Mouse (Mus musculus): ENCODE data around the gene Cnot1. TPM values are rescaled to one million over a fixed set of nuclear protein-coding genes. Genes with fewer than 3 reads are reported as not detected.
A peak's percentile ranks its signal among the peaks of the same experiment; 100 is the strongest.

Gene Cnot1
- 109 and 111 TPM in 2 replicates for polyA plus RNA-seq (2014; fragmentation: Nextera tagmentation; extraction: Ambion mirVana)

DNA sequence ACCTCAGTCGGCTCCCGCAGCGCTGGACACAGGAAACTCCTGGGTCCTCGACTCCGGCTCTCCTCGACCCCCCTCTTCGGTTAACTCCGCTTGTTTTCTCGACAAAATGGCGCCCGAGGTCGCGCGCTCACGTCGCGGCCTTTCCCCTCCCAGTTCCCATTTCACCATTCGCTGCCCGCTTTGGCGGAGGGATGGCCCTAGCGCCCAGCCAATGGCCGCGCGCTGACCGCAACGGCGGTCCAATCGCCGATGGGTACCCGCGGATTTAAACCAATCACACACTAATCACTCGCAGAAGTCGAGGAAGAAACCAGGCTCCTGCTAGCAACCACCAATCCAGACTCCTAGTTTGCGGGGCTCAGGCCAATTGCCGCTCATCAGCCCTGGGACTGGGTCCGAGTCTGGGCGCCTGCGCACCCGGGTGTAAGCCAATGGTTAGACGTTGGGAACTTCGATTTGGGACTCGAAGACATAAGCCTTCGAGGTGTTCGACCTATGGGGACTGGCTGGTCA is at the start of gene Cnot1:
Gene Cnot1 (minus strand): TSS at position 134 of the 513 bp plus-strand sequence.
- H3K4me1 ChIP-seq (ENCODE audit: control insufficient read depth, insufficient read depth, low read length): peaks cover 8% of the 10 kb centered on the region
- H3K9ac ChIP-seq (ENCODE audit: low read length): peak within 1 kb of the TSS; percentile 97
- H3K36me3 ChIP-seq (ENCODE audit: control insufficient read depth, insufficient read depth, low read length): no peaks in the 10 kb centered on the region
- peak within 1 kb of the TSS; percentile 62 for H3K4me2 ChIP-seq
- DNase-seq (ENCODE audit: low spot score, missing footprints) (peak; percentile 99), ATAC-seq (ENCODE audit: low FRiP score) (peak; percentile 97)
- H3K27ac ChIP-seq (ENCODE audit: low read depth, low read length): peak within 1 kb of the TSS; percentile 80
- WGBS: under 1% methylated on average over 44 of the region's 44 CpGs
- peak within 1 kb of the TSS; percentile 99 for H3K4me3 ChIP-seq (ENCODE audit: low read depth, low read length)
- no peaks in the 10 kb centered on the region for H3K27me3 ChIP-seq (ENCODE audit: control insufficient read depth, insufficient read depth, low read length)
- H3K9me3 ChIP-seq (ENCODE audit: control insufficient read depth, low read length): no peaks in the 10 kb centered on the region

DNA sequence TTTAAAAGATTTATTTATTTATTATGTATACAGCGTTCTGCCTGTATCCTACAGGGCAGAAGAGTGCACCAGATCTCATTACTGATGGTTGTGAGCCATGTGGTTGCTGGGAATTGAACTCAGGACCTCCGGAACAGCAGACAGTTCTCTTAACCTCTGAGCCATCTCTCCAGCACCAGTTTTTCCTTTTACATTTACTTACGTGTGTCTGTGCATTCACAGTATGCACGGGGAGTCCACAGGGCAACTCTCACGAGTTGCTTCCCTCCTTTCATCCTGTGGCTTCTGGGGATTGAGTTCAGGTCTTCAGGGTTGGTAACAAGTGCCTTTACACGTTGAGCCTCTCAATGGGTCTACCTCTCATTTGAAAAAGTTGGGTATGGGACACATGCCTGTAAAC is 46.9 kb upstream of the Cnot1 start:
- Histone ChIP-seq H3K27me3 (ENCODE audit: control insufficient read depth, insufficient read depth, low read length) (no peaks in the 10 kb centered on the region), H3K4me2 (no peak overlapping the region), H3K27ac (ENCODE audit: low read depth, low read length) (no peak overlapping the region), H3K9me3 (ENCODE audit: control insufficient read depth, low read length) (no peaks in the 10 kb centered on the region), H3K4me1 (ENCODE audit: control insufficient read depth, insufficient read depth, low read length) (peaks cover 8% of the 10 kb centered on the region), H3K9ac (ENCODE audit: low read length) (no peak overlapping the region), H3K4me3 (ENCODE audit: low read depth, low read length) (no peak overlapping the region), H3K36me3 (ENCODE audit: control insufficient read depth, insufficient read depth, low read length) (no peaks in the 10 kb centered on the region)
- ATAC-seq (ENCODE audit: low FRiP score) (no peak), DNase-seq (ENCODE audit: low spot score, missing footprints) (no peak)
- 87% methylated on average over 6 of the region's 6 CpGs for WGBS

DNA sequence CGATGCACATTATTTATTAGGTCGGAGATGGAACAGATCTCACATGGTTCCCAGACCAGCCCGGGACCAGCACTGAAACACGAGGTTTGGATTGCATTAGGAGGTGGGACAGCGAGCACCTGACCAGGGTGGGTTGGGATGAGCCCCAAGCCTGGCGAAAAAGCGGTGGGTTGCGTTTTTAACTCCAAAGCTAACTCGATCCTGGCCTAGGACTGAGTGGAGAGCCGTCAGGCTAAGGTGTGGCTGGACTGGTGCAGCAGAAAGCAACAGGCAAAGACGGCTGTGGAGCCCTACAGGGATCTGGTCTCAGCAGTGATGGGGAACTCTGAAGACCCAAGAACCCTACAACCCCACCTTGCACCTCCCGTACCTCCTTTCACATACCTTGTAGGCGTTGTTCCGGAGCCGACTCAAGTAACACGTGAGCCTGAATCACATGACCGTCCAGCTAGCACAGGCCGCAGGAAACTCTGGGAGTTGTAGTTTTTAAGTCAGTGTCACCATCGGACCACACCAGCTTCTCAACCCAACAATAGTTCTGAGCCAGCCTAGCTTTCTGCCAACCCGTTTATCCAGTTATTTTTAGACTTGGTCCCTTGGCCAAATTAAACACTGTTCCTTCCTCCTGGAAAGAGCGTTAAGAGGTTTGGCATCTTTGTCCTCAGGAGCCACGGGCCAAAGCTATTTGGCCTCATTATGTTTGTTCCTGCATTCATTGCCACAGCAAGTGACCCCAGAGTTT is 46.0 kb upstream of the Cnot1 start, which contains the start of gene Slc38a7:
Gene Slc38a7 (minus strand): TSS at position 438 of the 742 bp plus-strand sequence.
- H3K27ac ChIP-seq (ENCODE audit: low read depth, low read length): no peak within 1 kb of the TSS
- H3K4me1 ChIP-seq (ENCODE audit: control insufficient read depth, insufficient read depth, low read length): peaks cover 8% of the 10 kb centered on the region
- H3K9ac ChIP-seq (ENCODE audit: low read length): peak within 1 kb of the TSS; percentile 74
- H3K36me3 ChIP-seq (ENCODE audit: control insufficient read depth, insufficient read depth, low read length): no peaks in the 10 kb centered on the region
- peak; percentile 94 for DNase-seq (ENCODE audit: low spot score, missing footprints)
- H3K4me2 ChIP-seq: peak within 1 kb of the TSS; percentile 84
- peak; percentile 96 for ATAC-seq (ENCODE audit: low FRiP score)
- H3K4me3 ChIP-seq (ENCODE audit: low read depth, low read length): peak within 1 kb of the TSS; percentile 69
- WGBS: 18% methylated on average over 22 of the region's 22 CpGs
- H3K9me3 ChIP-seq (ENCODE audit: control insufficient read depth, low read length): no peaks in the 10 kb centered on the region
- no peaks in the 10 kb centered on the region for H3K27me3 ChIP-seq (ENCODE audit: control insufficient read depth, insufficient read depth, low read length)

DNA sequence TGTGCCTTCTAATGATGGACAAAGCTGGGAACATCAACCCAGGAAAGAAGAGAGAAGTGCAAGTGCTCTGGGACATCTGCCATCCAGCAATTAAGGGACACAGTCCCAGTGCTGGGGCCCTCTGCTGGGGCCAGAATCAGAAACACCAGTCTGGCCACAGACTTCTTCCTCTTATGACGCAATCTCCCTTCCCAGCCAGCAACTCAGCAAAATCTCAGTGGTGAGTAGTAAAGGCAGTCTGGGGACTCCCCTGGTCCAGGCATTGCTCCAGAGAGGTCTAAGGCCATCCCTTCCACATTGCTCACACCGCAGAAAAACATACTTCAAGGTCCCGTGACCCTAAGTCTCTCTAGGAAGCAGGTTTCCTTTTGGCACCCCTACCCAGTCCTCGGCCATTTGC is 45.0 kb upstream of the Cnot1 start:
- no peaks in the 10 kb centered on the region for H3K9me3 ChIP-seq (ENCODE audit: control insufficient read depth, low read length)

DNA sequence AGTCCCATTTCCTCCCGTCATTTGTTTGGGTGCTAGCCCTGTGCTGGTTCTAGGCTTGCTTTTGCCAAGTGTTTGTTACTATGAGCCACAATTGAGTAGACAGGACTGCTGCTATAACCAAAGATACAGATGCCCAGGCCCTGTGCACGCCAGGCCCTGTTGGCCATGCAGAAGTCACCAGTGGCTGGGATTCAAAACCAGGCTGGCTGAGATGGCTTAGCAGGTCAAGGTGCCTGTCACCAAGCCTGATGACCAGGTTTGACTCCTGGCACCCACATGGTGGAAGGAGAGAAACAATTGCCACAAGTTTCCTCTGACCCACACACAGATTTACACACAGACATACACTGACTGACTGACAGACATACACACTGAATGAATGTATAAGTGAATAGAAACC is 43.1 kb upstream of the Cnot1 start:
- H3K27me3 ChIP-seq (ENCODE audit: control insufficient read depth, insufficient read depth, low read length): no peaks in the 10 kb centered on the region
- H3K4me3 ChIP-seq (ENCODE audit: low read depth, low read length): no peak overlapping the region
- DNase-seq (ENCODE audit: low spot score, missing footprints): peak; percentile 53
- 97% methylated on average over 2 of the region's 2 CpGs for WGBS
- no peaks in the 10 kb centered on the region for H3K9me3 ChIP-seq (ENCODE audit: control insufficient read depth, low read length)
- no peak for ATAC-seq (ENCODE audit: low FRiP score)
- peaks cover 8% of the 10 kb centered on the region for H3K4me1 ChIP-seq (ENCODE audit: control insufficient read depth, insufficient read depth, low read length)
- 0 out of 2 replicates have a peak, but pooled peaks cover 3% of the 10 kb centered on the region for H3K36me3 ChIP-seq (ENCODE audit: control insufficient read depth, insufficient read depth, low read length)
- no peak overlapping the region for H3K4me2 ChIP-seq
- H3K27ac ChIP-seq (ENCODE audit: low read depth, low read length): no peak overlapping the region
- no peak overlapping the region for H3K9ac ChIP-seq (ENCODE audit: low read length)

More for the DNA sequence above, 45.0 kb upstream of the Cnot1 start:
- WGBS: 79% methylated on average over 4 of the region's 4 CpGs
- no peaks in the 10 kb centered on the region for H3K36me3 ChIP-seq (ENCODE audit: control insufficient read depth, insufficient read depth, low read length)
- H3K4me3 ChIP-seq (ENCODE audit: low read depth, low read length): peak overlapping the region; percentile 69; the same call in 1 of the 2 replicates
- H3K4me1 ChIP-seq (ENCODE audit: control insufficient read depth, insufficient read depth, low read length): peaks cover 8% of the 10 kb centered on the region
- ATAC-seq (ENCODE audit: low FRiP score): no peak
- no peak overlapping the region; the same call in 1 of the 2 replicates for H3K9ac ChIP-seq (ENCODE audit: low read length)
- H3K27ac ChIP-seq (ENCODE audit: low read depth, low read length): no peak overlapping the region
- peak overlapping the region; percentile 84; the same call in 1 of the 2 replicates for H3K4me2 ChIP-seq
- DNase-seq (ENCODE audit: low spot score, missing footprints): peak; percentile 41
- H3K27me3 ChIP-seq (ENCODE audit: control insufficient read depth, insufficient read depth, low read length): no peaks in the 10 kb centered on the region

DNA sequence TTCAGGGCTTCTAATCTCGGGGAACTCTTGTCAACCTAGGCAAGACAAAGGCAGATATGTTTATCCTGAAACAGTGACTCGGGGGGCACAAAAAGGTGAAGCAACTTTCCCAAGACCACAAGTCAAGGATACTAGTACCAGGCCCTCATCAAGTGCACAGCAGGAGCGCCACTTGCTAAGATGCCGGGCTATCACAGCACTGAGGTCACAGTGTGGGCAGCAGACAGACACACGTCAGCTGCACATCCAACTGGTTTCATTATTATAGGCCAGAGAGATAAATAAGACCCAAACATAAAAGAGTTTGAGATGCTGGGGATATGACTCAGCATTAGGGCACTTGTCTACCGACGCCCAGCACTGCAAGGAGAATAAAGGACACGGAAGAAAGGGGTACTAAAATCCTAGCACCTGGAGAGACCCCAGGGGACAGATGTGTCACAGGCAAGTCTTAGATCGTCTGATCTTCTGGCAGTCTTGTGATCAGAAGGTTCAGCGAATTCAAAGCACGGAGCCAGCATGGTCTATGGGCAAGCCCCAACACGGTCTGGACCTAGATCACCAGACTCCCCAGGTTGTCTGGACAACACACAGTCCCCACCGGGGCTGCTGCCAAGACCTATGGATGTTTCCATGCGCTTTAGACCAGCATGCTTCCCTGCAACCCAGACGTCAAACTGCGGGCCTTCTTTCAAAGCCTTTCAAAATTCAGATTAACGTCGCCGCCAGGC is 41.6 kb upstream of the Cnot1 start:
- Histone ChIP-seq H3K36me3 (ENCODE audit: control insufficient read depth, insufficient read depth, low read length) (0 out of 2 replicates have a peak, but pooled peaks cover 3% of the 10 kb centered on the region), H3K4me2 (no peak overlapping the region), H3K27ac (ENCODE audit: low read depth, low read length) (no peak overlapping the region), H3K4me1 (ENCODE audit: control insufficient read depth, insufficient read depth, low read length) (peaks cover 8% of the 10 kb centered on the region), H3K4me3 (ENCODE audit: low read depth, low read length) (no peak overlapping the region), H3K9me3 (ENCODE audit: control insufficient read depth, low read length) (no peaks in the 10 kb centered on the region), H3K9ac (ENCODE audit: low read length) (no peak overlapping the region), H3K27me3 (ENCODE audit: control insufficient read depth, insufficient read depth, low read length) (no peaks in the 10 kb centered on the region)
- 88% methylated on average over 19 of the region's 19 CpGs for WGBS
- ATAC-seq (ENCODE audit: low FRiP score) (no peak), DNase-seq (ENCODE audit: low spot score, missing footprints) (peak; percentile 51)

DNA sequence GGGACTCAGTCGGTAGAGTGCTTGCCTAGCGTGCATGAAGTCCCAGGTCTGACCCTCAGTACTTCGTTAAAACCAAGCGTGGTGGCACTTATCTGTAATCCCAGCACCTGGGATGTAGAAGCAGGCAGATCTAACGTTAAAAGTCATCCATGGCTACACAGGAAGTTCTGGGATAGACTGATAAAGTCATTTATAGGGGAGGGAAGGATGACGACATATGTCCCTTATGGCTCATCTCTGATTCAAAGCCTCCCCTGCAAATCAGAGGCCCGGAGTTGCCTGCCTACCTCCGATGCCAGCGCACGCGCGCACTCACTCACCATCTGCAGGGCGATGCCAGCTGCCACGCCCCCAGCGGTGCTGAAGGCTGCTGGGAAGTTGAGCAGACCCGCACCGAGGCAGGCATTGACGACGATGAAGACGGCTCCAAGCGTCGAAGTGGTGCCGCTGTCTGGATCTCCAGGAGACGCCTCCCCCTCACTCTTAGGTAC is 40.8 kb upstream of the Cnot1 start:
- Histone ChIP-seq H3K4me3 (ENCODE audit: low read depth, low read length) (no peak overlapping the region), H3K4me1 (ENCODE audit: control insufficient read depth, insufficient read depth, low read length) (peaks cover 6% of the 10 kb centered on the region), H3K4me2 (no peak overlapping the region), H3K36me3 (ENCODE audit: control insufficient read depth, insufficient read depth, low read length) (0 out of 2 replicates have a peak, but pooled peaks cover 3% of the 10 kb centered on the region), H3K27me3 (ENCODE audit: control insufficient read depth, insufficient read depth, low read length) (no peaks in the 10 kb centered on the region), H3K9me3 (ENCODE audit: control insufficient read depth, low read length) (no peaks in the 10 kb centered on the region), H3K27ac (ENCODE audit: low read depth, low read length) (no peak overlapping the region), H3K9ac (ENCODE audit: low read length) (no peak overlapping the region)
- DNase-seq (ENCODE audit: low spot score, missing footprints) (peak; percentile 75), ATAC-seq (ENCODE audit: low FRiP score) (no peak)
- 79% methylated on average over 24 of the region's 24 CpGs for WGBS

DNA sequence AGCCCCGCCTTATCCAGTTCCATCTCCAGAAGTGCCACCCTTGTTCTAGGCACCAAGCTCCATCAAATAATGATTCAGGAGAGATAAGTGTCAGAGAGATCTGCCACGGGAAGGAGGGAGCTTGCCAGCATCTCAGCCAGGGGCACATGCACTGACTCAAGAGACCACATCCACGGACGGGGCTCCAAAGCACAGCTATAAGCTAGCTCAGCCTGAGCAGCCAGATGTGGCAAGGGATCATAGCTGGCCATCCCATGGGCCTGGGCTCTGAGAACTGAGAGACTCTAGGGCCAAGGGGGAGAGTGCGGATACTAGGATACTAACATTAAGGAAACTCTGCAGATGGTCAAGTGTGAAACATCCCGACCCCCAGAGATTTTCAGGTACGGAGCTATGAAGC is 37.8 kb upstream of the Cnot1 start:
- Histone ChIP-seq H3K9ac (ENCODE audit: low read length) (no peak overlapping the region), H3K4me3 (ENCODE audit: low read depth, low read length) (no peak overlapping the region), H3K27me3 (ENCODE audit: control insufficient read depth, insufficient read depth, low read length) (no peaks in the 10 kb centered on the region), H3K4me1 (ENCODE audit: control insufficient read depth, insufficient read depth, low read length) (no peaks in the 10 kb centered on the region), H3K9me3 (ENCODE audit: control insufficient read depth, low read length) (no peaks in the 10 kb centered on the region), H3K4me2 (no peak overlapping the region), H3K27ac (ENCODE audit: low read depth, low read length) (no peak overlapping the region), H3K36me3 (ENCODE audit: control insufficient read depth, insufficient read depth, low read length) (0 out of 2 replicates have a peak, but pooled peaks cover 3% of the 10 kb centered on the region)
- DNase-seq (ENCODE audit: low spot score, missing footprints) (peak; percentile 77), ATAC-seq (ENCODE audit: low FRiP score) (no peak)
- WGBS: 90% methylated on average over 7 of the region's 7 CpGs
